Mouse (Mus musculus) thymus, postnatal 10 days (tissue): ENCODE results near the gene Hist1h2bn.

Experiments
- DNase-seq, 2 experiments: peaks; one replicate each; pipeline ENCODE4 v3.0.0; 2021; ENCODE audit warnings: low spot score in 2 of 2

Hist1h2bn gene

DNA sequence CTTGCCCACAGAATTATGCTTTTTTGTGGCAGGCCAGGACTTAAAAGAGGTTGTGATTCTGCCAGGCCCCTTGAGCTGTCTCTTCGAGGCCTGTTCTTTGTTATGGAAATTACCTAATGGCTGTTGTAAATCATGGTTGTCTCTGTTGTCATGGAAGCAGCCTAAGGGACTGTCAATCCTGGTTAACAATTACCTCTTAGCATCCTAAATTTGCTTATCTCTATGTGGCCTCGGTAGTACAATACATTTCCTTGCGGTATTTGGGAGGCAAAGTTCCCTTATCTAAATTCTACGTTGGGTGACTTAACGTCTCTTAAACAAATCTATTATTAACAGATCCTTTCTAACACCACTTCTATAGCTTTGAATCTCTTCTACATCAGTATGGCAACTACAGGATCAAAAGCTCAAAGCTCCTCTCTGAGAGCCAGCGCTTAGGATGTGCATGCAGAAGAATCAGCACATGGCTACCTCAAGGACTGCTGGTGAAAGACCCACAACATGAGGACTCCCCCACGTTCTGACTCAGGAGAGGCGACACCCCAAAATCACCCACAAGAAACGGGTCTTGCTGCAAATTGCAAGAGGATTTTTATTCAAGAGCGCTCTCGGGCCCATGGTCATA lies 25.9 kb upstream of the Hist1h2bn start:
- no peak for DNase-seq

DNA sequence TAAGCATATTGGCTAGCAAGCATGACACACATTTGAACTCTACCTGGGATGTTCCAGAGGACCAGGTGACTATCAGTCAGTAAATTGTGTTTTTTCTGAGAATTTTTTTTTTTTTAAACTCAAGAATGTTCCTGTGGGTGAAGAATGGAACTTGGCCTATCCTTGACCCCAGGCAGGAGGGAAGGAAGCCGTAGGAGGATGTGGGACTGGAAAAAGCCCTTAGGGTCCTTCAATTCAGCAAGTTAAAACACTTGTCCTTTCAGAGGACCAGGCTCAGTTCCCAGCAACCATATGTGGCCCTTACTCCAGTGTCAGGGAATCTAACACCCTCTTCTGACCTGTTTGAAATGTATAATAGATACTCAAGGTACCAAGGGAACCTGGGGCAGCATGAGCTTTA lies 24.4 kb upstream of the Hist1h2bn start:
- DNase-seq: no peak

- peak in 1 of 2 experiments; percentile 32 for DNase-seq
These were observed 20.5 kb upstream of the Hist1h2bn start for GRCm38 (mm10) chr13:21733466-21733865.

DNA sequence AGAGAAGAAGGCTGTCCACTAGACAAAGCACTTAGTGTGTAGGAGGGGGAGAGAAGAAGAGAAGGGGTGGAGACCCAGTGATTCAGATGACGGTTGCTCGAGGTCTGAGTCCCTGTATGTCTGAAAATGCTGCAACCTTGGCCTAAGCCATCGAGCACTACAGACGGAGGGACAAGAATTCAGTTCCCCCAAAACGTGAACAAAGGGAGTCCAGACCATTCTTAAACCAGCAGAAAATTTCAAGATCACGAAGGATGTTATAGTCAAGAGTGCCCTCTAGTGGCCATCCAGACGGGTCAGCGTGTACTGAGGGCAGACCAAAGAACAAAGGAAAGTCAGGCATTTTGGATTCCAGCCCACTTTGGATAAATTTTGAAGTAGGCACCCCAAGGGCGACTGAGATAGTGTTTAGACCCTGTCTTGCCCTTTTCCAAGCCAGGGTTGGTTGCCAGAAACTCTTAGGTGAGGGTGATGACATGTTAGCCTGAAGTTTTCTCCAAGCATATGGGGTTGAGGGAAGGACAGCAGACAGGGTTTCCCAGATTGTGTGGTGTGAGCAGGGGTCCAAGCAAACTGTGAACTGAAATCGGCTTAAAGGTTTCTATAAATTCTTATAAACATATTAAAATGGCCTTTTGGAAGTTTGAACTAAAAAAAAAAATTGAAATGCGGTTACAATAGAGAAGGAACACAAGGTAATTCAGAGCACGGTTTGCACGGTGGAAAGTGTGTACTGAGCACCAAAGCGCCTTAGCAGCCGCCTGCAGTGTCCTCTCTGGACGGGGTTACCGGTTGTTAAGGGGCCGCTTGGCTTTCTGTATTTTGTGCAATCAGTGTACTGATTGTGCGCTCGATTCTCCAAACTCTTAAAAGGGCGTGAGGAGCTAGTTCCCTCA lies 19.7 kb upstream of the Hist1h2bn start:
- DNase-seq: peak; percentile 66 to 87

- DNase-seq: peak; percentile 80 to 84
These were observed 18.8 kb upstream of the Hist1h2bn start, which contains the start of gene Hist1h4j for GRCm38 (mm10) chr13:21734906-21735767. TSS of gene Hist1h4j (plus strand) at chr13:21735064.

GRCm38 (mm10) chr13:21745006-21745405 lies 8.9 kb upstream of the Hist1h2bn start:
- DNase-seq: no peak

- DNase-seq: no peak
These were observed 4.3 kb upstream of the Hist1h2bn start for GRCm38 (mm10) chr13:21749387-21750158.

- peak; percentile 95 to 98 for DNase-seq
These were observed 3.5 kb upstream of the Hist1h2bn start, which contains the start of gene Hist1h4k for GRCm38 (mm10) chr13:21750159-21751017. TSS of gene Hist1h4k (minus strand) at chr13:21750505.

DNA sequence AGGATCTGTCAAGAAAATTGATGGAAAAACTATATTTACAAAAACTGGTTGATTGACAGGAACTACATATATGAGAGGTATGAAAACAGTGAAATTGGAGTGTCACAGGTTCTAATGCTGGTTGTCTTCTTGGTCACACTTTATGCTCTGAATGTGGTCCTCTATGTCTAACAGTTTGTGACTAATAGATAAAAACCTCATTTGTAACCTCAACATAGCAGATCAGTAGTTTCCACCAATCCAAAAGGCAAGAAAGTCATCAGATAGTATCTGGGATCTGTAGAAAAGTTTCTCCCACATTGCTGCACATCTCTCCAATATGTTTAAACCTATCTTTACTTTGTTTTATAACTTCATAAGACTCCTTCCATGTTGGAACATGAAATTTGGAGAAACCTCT lies 2.5 kb upstream of the Hist1h2bn start:
- DNase-seq: no peak

- no peak for DNase-seq
These were observed 2.1 kb upstream of the Hist1h2bn start for GRCm38 (mm10) chr13:21751827-21752226.

DNA sequence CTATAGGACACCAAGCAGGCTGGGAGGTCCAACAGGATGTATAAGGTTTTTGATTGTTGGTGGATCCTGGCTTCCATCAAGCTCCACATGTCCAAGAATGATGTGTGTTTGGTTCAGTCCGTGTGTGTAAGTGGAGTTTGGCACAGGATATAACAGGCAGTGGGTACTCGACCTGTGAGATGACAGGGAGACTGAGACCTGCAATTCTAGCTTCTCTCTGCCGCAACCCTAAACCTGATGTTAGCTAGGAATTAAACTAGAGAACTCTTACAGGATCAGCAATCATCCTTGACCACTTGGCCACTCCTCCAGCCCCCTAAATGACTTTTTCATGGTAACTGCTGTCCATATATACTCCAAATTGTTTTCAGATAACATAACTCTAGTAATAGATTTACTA lies 1.6 kb upstream of the Hist1h2bn start:
- no peak for DNase-seq

DNA sequence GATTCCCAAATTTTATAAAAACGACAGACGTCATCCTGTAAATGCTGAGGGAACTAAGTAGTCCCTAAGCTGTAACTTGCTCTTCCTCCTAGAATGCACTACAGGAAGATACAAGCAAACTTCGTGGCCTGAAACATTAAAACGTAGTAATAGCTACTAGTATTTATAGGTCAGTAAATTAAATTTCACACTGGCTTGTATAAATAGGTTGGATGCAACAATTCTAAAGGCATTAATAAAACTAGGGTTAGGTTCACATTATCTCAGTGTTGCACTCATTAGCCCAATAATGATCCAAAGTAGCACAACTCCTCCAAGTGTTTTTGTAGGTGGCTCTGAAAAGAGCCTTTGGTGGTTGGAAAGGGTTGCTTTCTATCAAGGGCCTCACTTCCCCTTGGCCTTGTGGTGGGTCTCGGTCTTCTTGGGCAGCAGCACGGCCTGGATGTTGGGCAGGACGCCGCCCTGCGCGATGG lies 836 bp upstream of the Hist1h2bn start:
- no peak for DNase-seq

GRCm38 (mm10) chr13:21754294-21755001 lies 525 bp downstream of the Hist1h2bn start:
- peak in 1 of 2 experiments; percentile 40 for DNase-seq

- no peak for DNase-seq
These were observed 1.8 kb downstream of the Hist1h2bn start for GRCm38 (mm10) chr13:21755707-21756106.

DNA sequence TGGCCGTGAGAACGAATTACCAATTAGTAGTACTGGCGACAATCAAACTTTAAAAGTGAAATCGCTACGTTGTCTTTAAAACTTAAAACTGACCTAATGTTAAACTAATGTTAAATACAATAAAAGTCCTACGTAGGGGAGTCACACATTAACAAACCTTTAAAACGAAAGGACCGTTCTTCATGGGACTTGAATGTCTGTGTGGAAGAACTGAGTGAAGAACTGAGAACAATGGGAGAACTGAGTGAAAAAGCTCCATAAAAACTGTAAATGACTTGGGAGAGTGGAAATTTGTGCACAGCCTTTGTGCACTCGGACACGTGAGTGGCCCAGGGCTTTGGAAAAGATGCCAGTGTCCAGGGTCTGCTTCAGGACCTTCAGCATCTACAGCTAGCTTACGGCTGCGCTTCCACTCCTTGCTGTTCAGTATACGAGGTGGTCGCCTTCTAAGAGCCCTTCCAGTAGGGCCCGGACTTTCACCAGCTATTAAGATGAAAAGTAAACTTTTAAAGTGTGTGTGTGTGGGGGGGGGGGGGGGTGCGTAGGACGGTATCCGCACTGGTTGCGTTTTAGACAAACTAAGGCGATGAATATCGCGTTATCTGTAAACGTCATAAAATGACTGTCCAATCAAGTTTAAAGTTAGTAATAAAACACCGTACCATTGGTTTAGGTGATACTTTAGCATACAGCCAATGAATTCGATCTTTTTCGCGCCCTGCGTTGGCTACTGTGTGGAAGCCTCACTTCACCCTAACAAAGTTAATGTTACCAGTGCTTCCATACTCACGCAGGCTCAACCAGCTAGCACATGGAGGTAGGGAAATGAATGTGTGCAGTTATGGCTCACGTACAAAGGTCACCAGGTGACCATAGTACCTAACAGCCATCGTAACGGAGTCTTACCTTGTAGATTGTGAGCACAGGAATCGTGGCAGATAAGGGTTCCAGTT lies 25.2 kb downstream of the Hist1h2bn start:
- DNase-seq: peak; percentile 74

- DNase-seq: peak; percentile 76 to 87
These were observed 26.1 kb downstream of the Hist1h2bn start, which contains the start of gene Hist1h1b for GRCm38 (mm10) chr13:21779767-21780731. TSS of gene Hist1h1b (minus strand) at chr13:21780625.

GRCm38 (mm10) chr13:21781021-21781555 lies 27.2 kb downstream of the Hist1h2bn start:
- DNase-seq: no peak
